ENCODE assay signal across 9 mouse cellular contexts in genomic region chr16:32113541-32114218, GRCm38 (mm10). TPM values are rescaled to one million over a fixed set of nuclear protein-coding genes. Genes with fewer than 3 reads are reported as not detected.
DNase-seq lines count a peak whose midpoint lies in the region; ATAC-seq lines count a peak whose summit lies in the region.
"Had no signal": no experiment of that assay in that cellular context is flagged by ENCODE, and none has a peak within 500 bp of the region (broad histone marks: within the 10 kb centered on the region; RNA-seq: fewer than 3 reads in every experiment).

No protein-coding gene starts in this region.

- no peak overlapping the region for H3K27ac ChIP-seq in hindbrain, embryonic 14.5 days
- H3K27ac ChIP-seq: midbrain, embryonic 12.5 days had no signal

- no peaks in the 10 kb centered on the region for H3K9me3 ChIP-seq in hindbrain, embryonic 14.5 days (ENCODE audit: control insufficient read depth, low read length)
- H3K9me3 ChIP-seq: midbrain, embryonic 12.5 days had no signal

- WGBS in hindbrain, embryonic 14.5 days: 69% methylated on average over 23 of the region's 23 CpGs

- peaks cover 15% of the 10 kb centered on the region for H3K36me3 ChIP-seq in hindbrain, embryonic 14.5 days (replicated peaks; ENCODE audit: control insufficient read depth, insufficient read depth)

- H3K4me3 ChIP-seq in hindbrain, embryonic 14.5 days (replicated peaks; ENCODE audit: low read length): no peak overlapping the region
- H3K4me3 ChIP-seq: midbrain, embryonic 12.5 days had no signal

- H3K4me2 ChIP-seq in hindbrain, embryonic 14.5 days (replicated peaks): no peak overlapping the region
- H3K4me2 ChIP-seq: midbrain, embryonic 12.5 days had no signal

- DNase-seq in ovary, postnatal 36 days (ENCODE audit: low spot score): peak; percentile 25
- no peak for DNase-seq in ovary, adult 18-20 months (ENCODE audit: low spot score)
- peak; percentile 54 to 82 for DNase-seq in left cerebral cortex, postnatal 10 days (ENCODE audit: extremely low spot score in 1 of 2, low spot score in 2 of 2)
- peak; percentile 42 for DNase-seq in testis, postnatal 14 days (ENCODE audit: low spot score)
- DNase-seq in hindbrain, embryonic 14.5 days (ENCODE audit: low spot score): no peak

- H3K4me1 ChIP-seq in hindbrain, embryonic 14.5 days (replicated peaks; ENCODE audit: control insufficient read depth, insufficient read depth, low read length): no peaks in the 10 kb centered on the region

- peak; percentile 56; the same call in 1 of the 2 replicates for ATAC-seq in frontal cortex, adult (ENCODE audit: low TSS enrichment)
- peak; percentile 82 to 83 for ATAC-seq in hematopoietic stem cell, adult 5-6 weeks (replicated peaks in 1 of 2; ENCODE audit: insufficient read depth in 1 of 2, low FRiP score in 2 of 2, low TSS enrichment in 1 of 2, low read depth in 1 of 2, poor library complexity in 2 of 2, severe bottlenecking in 2 of 2)
- peak; percentile 71 for ATAC-seq in megakaryocyte progenitor cell, adult 5-6 weeks (replicated peaks; ENCODE audit: poor library complexity)
- ATAC-seq in hindbrain, embryonic 14.5 days (ENCODE audit: low FRiP score): no peak

- intact Hi-C loops in left cerebral cortex, postnatal 10 days (cut with DNase I): loop anchor here (10.0 kb wide), 2 partner anchors 91 to 131 kb away; partner anchors contain the start of genes Fbxo45 and Wdr53

- no peak overlapping the region for H3K9ac ChIP-seq in hindbrain, embryonic 14.5 days
- H3K9ac ChIP-seq: midbrain, embryonic 12.5 days had no signal

- H3K27me3 ChIP-seq in hindbrain, embryonic 14.5 days (ENCODE audit: control insufficient read depth, insufficient read depth, low read length): no peaks in the 10 kb centered on the region
- H3K27me3 ChIP-seq: midbrain, embryonic 12.5 days had no signal

RNA-seq across cellular contexts. Expression of gene Cep19, which starts 14.1 kb away (rescaled TPM):
- 46.1 and 72.0 TPM in 2 replicates for total RNA-seq in hematopoietic stem cell, adult 5-6 weeks (2017)
- 10 to 100 TPM; 59.0 to 63.1 TPM for total RNA-seq in left cerebral cortex, postnatal 10 days (2021)
- total RNA-seq in megakaryocyte progenitor cell, adult 5-6 weeks (2015): 18.0 and 22.8 TPM in 2 replicates
- 29.0 and 30.7 TPM in 2 replicates for total RNA-seq in megakaryocyte progenitor cell, adult 5-6 weeks (2017)
- polyA plus RNA-seq in hindbrain, embryonic 14.5 days (2014; fragmentation: Nextera tagmentation; extraction: Ambion mirVana): 50.3 and 53.0 TPM in 2 replicates

RNA-seq across cellular contexts. Expression of gene Pigx, which starts 14.1 kb away (rescaled TPM):
- total RNA-seq in hematopoietic stem cell, adult 5-6 weeks (2017): 60.6 and 94.2 TPM in 2 replicates
- total RNA-seq in left cerebral cortex, postnatal 10 days (2021): 10 to 100 TPM; 27.7 to 33.5 TPM
- total RNA-seq in megakaryocyte progenitor cell, adult 5-6 weeks (2015): 95.8 and 106 TPM in 2 replicates
- total RNA-seq in megakaryocyte progenitor cell, adult 5-6 weeks (2017): 49.1 and 57.9 TPM in 2 replicates
- polyA plus RNA-seq in hindbrain, embryonic 14.5 days (2014; fragmentation: Nextera tagmentation; extraction: Ambion mirVana): 96.8 and 109 TPM in 2 replicates

RNA-seq across cellular contexts. Expression of gene Pak2, which starts 34.5 kb away (rescaled TPM):
- total RNA-seq in hematopoietic stem cell, adult 5-6 weeks (2017): 69.2 and 72.4 TPM in 2 replicates
- total RNA-seq in left cerebral cortex, postnatal 10 days (2021): 10 to 100 TPM; 29.0 to 30.5 TPM
- total RNA-seq in megakaryocyte progenitor cell, adult 5-6 weeks (2015): 60.6 and 61.9 TPM in 2 replicates
- total RNA-seq in megakaryocyte progenitor cell, adult 5-6 weeks (2017): 52.4 and 58.2 TPM in 2 replicates
- 30.6 and 34.5 TPM in 2 replicates for polyA plus RNA-seq in hindbrain, embryonic 14.5 days (2014; fragmentation: Nextera tagmentation; extraction: Ambion mirVana)

RNA-seq across cellular contexts. Expression of gene Nrros, which starts 51.7 kb away (rescaled TPM):
- 78.9 and 112 TPM in 2 replicates for total RNA-seq in hematopoietic stem cell, adult 5-6 weeks (2017)
- total RNA-seq in left cerebral cortex, postnatal 10 days (2021): 10 to 100 TPM in 1 of 2 experiments, 1 to 10 TPM in 1; 7.3 to 10.3 TPM
- 180 and 190 TPM in 2 replicates for total RNA-seq in megakaryocyte progenitor cell, adult 5-6 weeks (2015)
- 116 and 133 TPM in 2 replicates for total RNA-seq in megakaryocyte progenitor cell, adult 5-6 weeks (2017)
- 6.9 and 7.9 TPM in 2 replicates for polyA plus RNA-seq in hindbrain, embryonic 14.5 days (2014; fragmentation: Nextera tagmentation; extraction: Ambion mirVana)

Comparison
In these comparisons a context has a peak if more than half of its experiments do, and no peak if none do; other contexts are left out.
1. DNase-seq: peak in ovary, postnatal 36 days (single experiment), left cerebral cortex, postnatal 10 days (2 of 2) and testis, postnatal 14 days (single experiment); none in ovary, adult 18-20 months (single experiment) and hindbrain, embryonic 14.5 days (single experiment).